Mouse (Mus musculus) myocyte (in vitro differentiated cells): ENCODE results near the gene Slc7a7. TPM values are rescaled to one million over a fixed set of nuclear protein-coding genes. Genes with fewer than 3 reads are reported as not detected.

Experiments used
- H3K27me3 ChIP-seq: one replicate; pipeline ENCODE4 v1.6.1; 2011; ENCODE audit not compliant: control insufficient read depth, insufficient read depth, insufficient read length
- H3K36me3 ChIP-seq: one replicate; pipeline ENCODE4 v1.6.1; 2011; ENCODE audit not compliant: control insufficient read depth, insufficient read depth
- H3K4me2 ChIP-seq: one replicate; pipeline ENCODE4 v1.6.1; 2011; ENCODE audit warnings: low read depth, control low read depth
- H3K4me3 ChIP-seq: one replicate; pipeline ENCODE4 v1.5.1; 2011; ENCODE audit warnings: mild to moderate bottlenecking, control low read depth, moderate library complexity
- H3K79me2 ChIP-seq: one replicate; pipeline ENCODE4 v1.6.1; 2011; ENCODE audit not compliant: control insufficient read depth, insufficient read depth
- H3ac ChIP-seq: one replicate; pipeline ENCODE4 v1.6.1; 2011; ENCODE audit not compliant: control insufficient read depth, insufficient read length
- CEBPB ChIP-seq: IDR thresholded peaks from 2 replicates; pipeline ENCODE4 v1.6.1; 2011; ENCODE audit warnings: mild to moderate bottlenecking, moderate library complexity; ENCODE audit not compliant: poor library complexity, insufficient read depth, severe bottlenecking
- E2F4 ChIP-seq: IDR thresholded peaks from one replicate; pipeline ENCODE4 v1.6.1; 2011; ENCODE audit warnings: mild to moderate bottlenecking, control low read depth, moderate library complexity; ENCODE audit not compliant: insufficient read depth
- MAX ChIP-seq: IDR thresholded peaks from one replicate; pipeline ENCODE4 v1.6.1; 2011; ENCODE audit warnings: low read depth, mild to moderate bottlenecking, control low read depth
- MYOD1 ChIP-seq, 3 experiments: IDR thresholded peaks; one replicate each; pipeline ENCODE4 v1.6.1; 2011; ENCODE audit warnings: control low read depth in 2 of 3, low read depth in 2 of 3, mild to moderate bottlenecking in 2 of 3, moderate library complexity in 1 of 3; ENCODE audit not compliant: insufficient read length in 2 of 3, control insufficient read depth in 1 of 3
- MYOG ChIP-seq, 3 experiments: IDR thresholded peaks; one replicate each; pipeline ENCODE4 v1.6.1; 2011; ENCODE audit warnings: control low read depth in 2 of 3, low read depth in 2 of 3, mild to moderate bottlenecking in 2 of 3; ENCODE audit not compliant: insufficient read length in 2 of 3, control insufficient read depth in 1 of 3, insufficient read depth in 1 of 3
- POLR2A ChIP-seq: IDR thresholded peaks from one replicate; pipeline ENCODE4 v1.6.1; 2011; ENCODE audit warnings: low read depth, mild to moderate bottlenecking, control low read depth, moderate library complexity; ENCODE audit not compliant: insufficient read length
- POLR2AphosphoS2 ChIP-seq: IDR thresholded peaks from one replicate; pipeline ENCODE4 v1.6.1; 2011; ENCODE audit warnings: low read depth, control low read depth; ENCODE audit not compliant: insufficient read length
- REST ChIP-seq: IDR thresholded peaks from one replicate; pipeline ENCODE4 v1.6.1; 2011; ENCODE audit warnings: mild to moderate bottlenecking, control low read depth, moderate library complexity; ENCODE audit not compliant: insufficient read depth, insufficient read length
- SRF ChIP-seq: IDR thresholded peaks from one replicate; pipeline ENCODE4 v1.6.1; 2011; ENCODE audit warnings: low read depth; ENCODE audit not compliant: control insufficient read depth, insufficient read length
- TCF12 ChIP-seq: IDR thresholded peaks from one replicate; pipeline ENCODE4 v1.6.1; 2011; ENCODE audit warnings: mild to moderate bottlenecking, control low read depth; ENCODE audit not compliant: poor library complexity, insufficient read depth, severe bottlenecking
- TCF3 ChIP-seq: IDR thresholded peaks from one replicate; pipeline ENCODE4 v1.6.1; 2011; ENCODE audit warnings: low read depth, control low read depth; ENCODE audit not compliant: insufficient read length
- USF1 ChIP-seq: IDR thresholded peaks from one replicate; pipeline ENCODE4 v1.6.1; 2011; ENCODE audit warnings: low read depth, mild to moderate bottlenecking, control low read depth, moderate library complexity
- polyA plus RNA-seq: library from polyadenylated mRNA; unstranded; fragments of >200 nt; fragmentation: generic; extraction: Trizol; gene quantifications from one replicate; pipeline ENCODE4 v1.2.1, GENCODE M21; 2012; ENCODE audit warnings: missing spikeins

Gene Slc7a7
- polyA plus RNA-seq, 1 experiment = 6.8 TPM

- no peaks in the 10 kb centered on the region for H3K27me3 ChIP-seq
- H3K36me3 ChIP-seq = no peaks in the 10 kb centered on the region
- peak overlapping the region; percentile 90 for H3K4me3 ChIP-seq
- peak overlapping the region; percentile 79 for H3ac ChIP-seq
- H3K79me2 ChIP-seq = peaks cover 65% of the 10 kb centered on the region
- peak overlapping the region; percentile 85 for H3K4me2 ChIP-seq
- TF ChIP-seq POLR2AphosphoS2 (peak; percentile 27), MAX (no peak), TCF12 (no peak), SRF (no peak), POLR2A (peak; percentile 60), E2F4 (no peak), CEBPB (no peak), TCF3 (no peak), REST (no peak), USF1 (no peak)
These were observed 14.7 kb upstream of the Slc7a7 start for GRCm38 (mm10) chr14:54432078-54432836.

GRCm38 (mm10) chr14:54431334-54432077 is 13.9 kb upstream of the Slc7a7 start, which contains the start of gene Mmp14:
TSS of gene Mmp14 (plus strand) at chr14:54431612.
- peak within 1 kb of the TSS; percentile 85 for H3K4me2 ChIP-seq
- H3K27me3 ChIP-seq = no peaks in the 10 kb centered on the region
- H3ac ChIP-seq = peak within 1 kb of the TSS; percentile 79
- H3K79me2 ChIP-seq = peaks cover 67% of the 10 kb centered on the region
- H3K4me3 ChIP-seq = peak within 1 kb of the TSS; percentile 90
- H3K36me3 ChIP-seq = no peaks in the 10 kb centered on the region
- TF ChIP-seq MYOG (IDR thresholded peaks at IDR 0.05; ENCODE audit: control insufficient read depth in 1 of 3, insufficient read depth in 1 of 3, insufficient read length in 2 of 3, low read depth in 2 of 3) (no peak), REST (no peak), MYOD1 (IDR thresholded peaks at IDR 0.05; ENCODE audit: control insufficient read depth in 1 of 3, insufficient read length in 2 of 3, low read depth in 2 of 3) (no peak), TCF12 (no peak), USF1 (no peak), CEBPB (no peak), POLR2AphosphoS2 (peak; percentile 46), POLR2A (peak; percentile 48)

GRCm38 (mm10) chr14:54430406-54431145 is 13.0 kb upstream of the Slc7a7 start:
- TF ChIP-seq TCF12 (no peak), CEBPB (no peak), E2F4 (no peak), MAX (no peak), USF1 (no peak), MYOG (IDR thresholded peaks at IDR 0.05; ENCODE audit: control insufficient read depth in 1 of 3, insufficient read depth in 1 of 3, insufficient read length in 2 of 3, low read depth in 2 of 3) (no peak), POLR2AphosphoS2 (peak; percentile 65), REST (no peak), MYOD1 (IDR thresholded peaks at IDR 0.05; ENCODE audit: control insufficient read depth in 1 of 3, insufficient read length in 2 of 3, low read depth in 2 of 3) (peak in 1 of 3 experiments; percentile 2), SRF (no peak)
- H3K79me2 ChIP-seq = peaks cover 58% of the 10 kb centered on the region
- H3K27me3 ChIP-seq = no peaks in the 10 kb centered on the region
- H3K4me3 ChIP-seq = peak overlapping the region; percentile 90
- H3ac ChIP-seq = peak overlapping the region; percentile 79
- H3K4me2 ChIP-seq = peak overlapping the region; percentile 85
- H3K36me3 ChIP-seq = no peaks in the 10 kb centered on the region

GRCm38 (mm10) chr14:54429332-54430093 is 11.9 kb upstream of the Slc7a7 start:
- no peak overlapping the region for H3ac ChIP-seq
- H3K4me2 ChIP-seq = peak overlapping the region; percentile 85
- H3K36me3 ChIP-seq = no peaks in the 10 kb centered on the region
- TF ChIP-seq MAX (no peak), TCF3 (no peak), POLR2A (no peak), MYOD1 (IDR thresholded peaks at IDR 0.05; ENCODE audit: control insufficient read depth in 1 of 3, insufficient read length in 2 of 3, low read depth in 2 of 3) (no peak), CEBPB (no peak), SRF (no peak), USF1 (no peak), E2F4 (no peak), REST (no peak), MYOG (IDR thresholded peaks at IDR 0.05; ENCODE audit: control insufficient read depth in 1 of 3, insufficient read depth in 1 of 3, insufficient read length in 2 of 3, low read depth in 2 of 3) (no peak), POLR2AphosphoS2 (no peak), TCF12 (no peak)
- no peak overlapping the region for H3K4me3 ChIP-seq
- H3K79me2 ChIP-seq = peaks cover 49% of the 10 kb centered on the region
- H3K27me3 ChIP-seq = no peaks in the 10 kb centered on the region
